Mouse (Mus musculus) heart, postnatal 0 days (tissue): ENCODE data around the gene Rilpl1. TPM values are rescaled to one million over a fixed set of nuclear protein-coding genes. Genes with fewer than 3 reads are reported as not detected.

ENCODE experiments used
- ATAC-seq: fragments of 200-750 bp; cut with Nextera tagmentation; 2 replicates; pipeline ENCODE4 v1.8.0; 2017; ENCODE audit warnings: low read depth, moderate number of reproducible peaks, moderate library complexity; ENCODE audit not compliant: insufficient read depth
- DNase-seq: peaks from one replicate; pipeline ENCODE4 v3.0.0-alpha.2; 2016; ENCODE audit warnings: low spot score
- H3K27ac ChIP-seq: fragments of 300-500 bp; sonication (generic); 2 replicates; pipeline ENCODE4 v1.5.1; 2014; ENCODE audit warnings: low read depth, mild to moderate bottlenecking
- H3K27me3 ChIP-seq: fragments of 300-500 bp; sonication (generic); 2 replicates; pipeline ENCODE4 v1.6.1; 2014; ENCODE audit warnings: low read length, mixed read lengths; ENCODE audit not compliant: control insufficient read depth, insufficient read depth
- H3K36me3 ChIP-seq: fragments of 300-500 bp; sonication (generic); replicated peaks from 2 replicates; pipeline ENCODE4 v1.6.1; 2014; ENCODE audit warnings: low read length, mixed read lengths; ENCODE audit not compliant: control insufficient read depth, insufficient read depth
- H3K4me1 ChIP-seq: fragments of 300-500 bp; sonication (generic); 2 replicates; pipeline ENCODE4 v1.6.1; 2014; ENCODE audit warnings: antibody characterized with exemption; ENCODE audit not compliant: control insufficient read depth, insufficient read depth
- H3K4me2 ChIP-seq: fragments of 300-500 bp; sonication (generic); 2 replicates; pipeline ENCODE4 v1.6.1; 2014; ENCODE audit warnings: low read depth, mild to moderate bottlenecking, low read length, moderate library complexity
- H3K4me3 ChIP-seq: fragments of 300-500 bp; sonication (generic); 2 replicates; pipeline ENCODE4 v1.5.1; 2014; ENCODE audit warnings: low read depth, low read length
- H3K9ac ChIP-seq: fragments of 300-500 bp; sonication (generic); replicated peaks from 2 replicates; pipeline ENCODE4 v1.6.1; 2014; ENCODE audit warnings: low read depth, low read length, mixed read lengths
- H3K9me3 ChIP-seq: fragments of 300-500 bp; sonication (generic); replicated peaks from 2 replicates; pipeline ENCODE4 v1.6.1; 2016; ENCODE audit warnings: low read length; ENCODE audit not compliant: control insufficient read depth
- CTCF ChIP-seq: IDR thresholded peaks from 2 replicates; pipeline ENCODE4 v1.5.1; 2016; ENCODE audit warnings: antibody characterized with exemption, control low read depth, low read depth
- EP300 ChIP-seq: IDR thresholded peaks from 2 replicates; pipeline ENCODE4 v1.6.1; 2016; ENCODE audit warnings: antibody characterized with exemption, low read depth
- WGBS: fragments of 180-500 bp; shearing (Covaris S2); extraction: QIAGEN DNeasy Blood & Tissue Kit; methylation state at CpG from one replicate; pipeline ENCODE4 v1.1.7; 2014; 5-methylcytosine and 5-hydroxymethylcytosine counted together
- polyA plus RNA-seq: library from polyadenylated mRNA; unstranded; fragments of >200 nt; fragmentation: Nextera tagmentation; extraction: Ambion mirVana; gene quantifications from 2 replicates; pipeline ENCODE4 v1.2.1, GENCODE M21; 2015
- total RNA-seq: library from RNA; depleted of rRNA; stranded (reverse); fragments of >200 nt; gene quantifications from 2 replicates; pipeline ENCODE4 v1.2.3, GENCODE M21; 2014; ENCODE audit warnings: low replicate concordance

Rilpl1 gene
- total and polyA plus RNA-seq, 2 experiments from 2014 or later, result 40.5 to 52.1 TPM

- no peaks in the 10 kb centered on the region for H3K9me3 ChIP-seq
- TF ChIP-seq EP300 (no peak), CTCF (no peak)
- H3K9ac ChIP-seq, result no peak overlapping the region
- H3K4me2 ChIP-seq, result no peak overlapping the region
- peaks cover 54% of the 10 kb centered on the region for H3K36me3 ChIP-seq
- 90% methylated on average over 4 of the region's 4 CpGs for WGBS
- no peaks in the 10 kb centered on the region for H3K27me3 ChIP-seq
- no peaks in the 10 kb centered on the region for H3K4me1 ChIP-seq
- H3K4me3 ChIP-seq, result no peak overlapping the region
- DNase-seq (no peak), ATAC-seq (no peak)
- no peak overlapping the region for H3K27ac ChIP-seq
Measured at GRCm38 (mm10) chr5:124491732-124492131, 39.5 kb downstream of the Rilpl1 start.

GRCm38 (mm10) chr5:124488885-124489284 lies 42.3 kb downstream of the Rilpl1 start:
- peaks cover 40% of the 10 kb centered on the region for H3K36me3 ChIP-seq
- no peak overlapping the region for H3K4me2 ChIP-seq
- no peak for DNase-seq
- TF ChIP-seq CTCF, result no peak
- no peak for TF ChIP-seq EP300
- H3K9ac ChIP-seq, result no peak overlapping the region
- ATAC-seq, result no peak
- no peak overlapping the region for H3K4me3 ChIP-seq
- 91% methylated on average over 3 of the region's 3 CpGs for WGBS
- no peak overlapping the region for H3K27ac ChIP-seq
- H3K4me1 ChIP-seq, result peaks cover 7% of the 10 kb centered on the region; the same call in 1 of the 2 replicates
- H3K27me3 ChIP-seq, result no peaks in the 10 kb centered on the region
- no peaks in the 10 kb centered on the region for H3K9me3 ChIP-seq

GRCm38 (mm10) chr5:124485654-124486053 lies 45.5 kb downstream of the Rilpl1 start:
- H3K36me3 ChIP-seq, result peaks cover 8% of the 10 kb centered on the region; the same call in 1 of the 2 replicates
- 88% methylated on average over 5 of the region's 5 CpGs for WGBS
- no peak overlapping the region for H3K4me3 ChIP-seq
- H3K9ac ChIP-seq, result no peak overlapping the region
- TF ChIP-seq EP300 (no peak), CTCF (no peak)
- no peaks in the 10 kb centered on the region for H3K9me3 ChIP-seq
- H3K27me3 ChIP-seq, result no peaks in the 10 kb centered on the region
- DNase-seq (no peak), ATAC-seq (no peak)
- H3K4me1 ChIP-seq, result peaks cover 11% of the 10 kb centered on the region; the same call in 1 of the 2 replicates
- no peak overlapping the region for H3K4me2 ChIP-seq
- H3K27ac ChIP-seq, result no peak overlapping the region

- peak; percentile 49 for DNase-seq
Measured at GRCm38 (mm10) chr5:124483655-124484396, 47.4 kb downstream of the Rilpl1 start.

GRCm38 (mm10) chr5:124482966-124483654 lies 48.1 kb downstream of the Rilpl1 start, which contains the start of gene Snrnp35:
Snrnp35 (plus strand) TSS chr5:124483134.
- Histone ChIP-seq H3K4me2 (peak within 1 kb of the TSS; percentile 78), H3K27me3 (no peaks in the 10 kb centered on the region), H3K9ac (peak within 1 kb of the TSS; percentile 84), H3K27ac (peak within 1 kb of the TSS; percentile 100), H3K4me3 (peak within 1 kb of the TSS; percentile 69), H3K36me3 (no peaks in the 10 kb centered on the region), H3K9me3 (no peaks in the 10 kb centered on the region), H3K4me1 (peaks cover 18% of the 10 kb centered on the region)
- ATAC-seq (peak; percentile 91), DNase-seq (peak; percentile 88)
- no peak for TF ChIP-seq CTCF
- no peak; the same call in 1 of the 2 replicates for TF ChIP-seq EP300
- under 1% methylated on average over 47 of the region's 48 CpGs for WGBS

More at GRCm38 (mm10) chr5:124483655-124484396, 47.4 kb downstream of the Rilpl1 start:
- H3K4me3 ChIP-seq, result peak overlapping the region; percentile 69
- no peaks in the 10 kb centered on the region for H3K36me3 ChIP-seq
- TF ChIP-seq EP300, result no peak
- no peaks in the 10 kb centered on the region for H3K27me3 ChIP-seq
- WGBS, result 9% methylated on average over 15 of the region's 15 CpGs
- peaks cover 13% of the 10 kb centered on the region; the same call in 1 of the 2 replicates for H3K4me1 ChIP-seq
- H3K9me3 ChIP-seq, result no peaks in the 10 kb centered on the region
- H3K27ac ChIP-seq, result peak overlapping the region; percentile 100
- H3K9ac ChIP-seq, result peak overlapping the region; percentile 84
- no peak; the same call in none of the 2 replicates for ATAC-seq
- peak overlapping the region; percentile 78 for H3K4me2 ChIP-seq
